ENCODE assay signal across 39 mouse cellular contexts in genomic region chr8:3389506-3389905, GRCm38 (mm10). TPM values are rescaled to one million over a fixed set of nuclear protein-coding genes. Genes with fewer than 3 reads are reported as not detected.
"Had no signal": no experiment of that assay in that cellular context is flagged by ENCODE, and none has a peak within 500 bp of the region (broad histone marks: within the 10 kb centered on the region; RNA-seq: fewer than 3 reads in every experiment).

No protein-coding gene starts in this region.

- H3K27me3 ChIP-seq: heart, embryonic 15.5 days; hindbrain, embryonic 12.5 days; hindbrain, embryonic 15.5 days; intestine, embryonic 15.5 days; kidney, embryonic 15.5 days had no signal

- DNase-seq: heart, postnatal 10 days; heart, postnatal 14 days; heart, postnatal 36 days; heart, postnatal 4 days; kidney, adult 11 months; kidney, adult 18-20 months; kidney, adult 2 months; kidney, adult 8-10 months; kidney, adult 9 months; kidney, postnatal 10 days; kidney, postnatal 14 days; kidney, postnatal 25 days; kidney, postnatal 36 days; kidney, postnatal 4 days; layer of hippocampus, postnatal 36 days had no signal

- H3K27ac ChIP-seq: heart, embryonic 13.5 days; heart, embryonic 15.5 days; hindbrain, embryonic 10.5 days; hindbrain, embryonic 12.5 days; hindbrain, embryonic 13.5 days; hindbrain, embryonic 14.5 days; hindbrain, embryonic 15.5 days; hindbrain, postnatal 0 days; intestine, embryonic 15.5 days; kidney, embryonic 15.5 days; kidney, postnatal 0 days; layer of hippocampus, adult 2 months; left cerebral cortex, adult 2 months had no signal

- H3K9ac ChIP-seq: heart, embryonic 12.5 days; heart, embryonic 13.5 days; heart, embryonic 15.5 days; hindbrain, embryonic 12.5 days; hindbrain, embryonic 13.5 days; hindbrain, embryonic 14.5 days; hindbrain, embryonic 15.5 days; intestine, embryonic 15.5 days; kidney, embryonic 15.5 days had no signal

- H3K36me3 ChIP-seq: heart, embryonic 12.5 days; heart, embryonic 13.5 days; heart, embryonic 15.5 days; hindbrain, embryonic 10.5 days; hindbrain, embryonic 12.5 days; hindbrain, embryonic 13.5 days; hindbrain, embryonic 15.5 days; intestine, embryonic 15.5 days; kidney, embryonic 15.5 days had no signal

- H3K4me3 ChIP-seq: heart, embryonic 12.5 days; heart, embryonic 13.5 days; heart, embryonic 15.5 days; hindbrain, embryonic 10.5 days; hindbrain, embryonic 12.5 days; hindbrain, embryonic 13.5 days; hindbrain, embryonic 15.5 days; intestine, embryonic 15.5 days; kidney, embryonic 15.5 days; layer of hippocampus, adult 2 months; left cerebral cortex, adult 2 months had no signal

RNA-seq across cellular contexts. Expression of gene A430078G23Rik, which starts 36.3 kb away (rescaled TPM):
- total RNA-seq: hindbrain, postnatal 0 days; layer of hippocampus, adult 18-20 months; layer of hippocampus, adult 2 months; layer of hippocampus, adult 8-10 months; layer of hippocampus, postnatal 25 days; left cerebral cortex, adult 18-20 months had no signal
- polyA plus RNA-seq: heart, embryonic 12.5 days; heart, embryonic 13.5 days; heart, embryonic 14.5 days; heart, postnatal 0 days; hindbrain, embryonic 10.5 days; hindbrain, embryonic 11.5 days; hindbrain, embryonic 12.5 days; hindbrain, embryonic 13.5 days; hindbrain, embryonic 14.5 days; hindbrain, embryonic 15.5 days; hindbrain, embryonic 16.5 days; hindbrain, postnatal 0 days; intestine, embryonic 14.5 days; kidney, embryonic 14.5 days had no signal
